Mouse (Mus musculus): Measurements from ENCODE around the gene C1galt1.

DNA sequence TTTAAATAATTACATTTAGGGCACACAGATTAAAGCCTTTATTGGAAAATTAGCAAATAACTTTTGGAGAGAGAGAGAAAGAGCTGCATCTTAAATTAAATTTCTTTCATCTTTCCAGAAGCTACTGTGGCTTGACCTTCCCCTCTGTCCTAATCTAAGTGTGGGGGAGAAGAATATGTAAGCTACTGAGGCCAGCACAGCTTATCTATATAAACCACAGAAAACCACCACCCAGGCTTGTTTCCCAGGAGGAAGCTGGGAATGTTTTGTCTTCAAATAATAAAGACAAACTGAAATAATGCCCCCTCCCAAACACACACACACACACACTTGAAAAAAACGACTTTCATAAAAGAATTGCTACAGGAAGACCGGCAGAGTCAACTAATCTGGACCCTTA is 30.5 kb upstream of the C1galt1 start:
- TF ChIP-seq CTCF (IDR thresholded peaks at IDR 0.05; ENCODE audit: control insufficient read depth, insufficient read depth, insufficient replicate concordance, low read depth, low read length) = no peak
- no peak for TF ChIP-seq POLR2A (IDR thresholded peaks at IDR 0.05; ENCODE audit: control insufficient read depth, low read depth, low read length)

Measured in testis, adult 2 months (tissue).